Mouse (Mus musculus): ENCODE measurements at regions not wholly inside any gene's neighbourhood (a gene's known extent, or its start where the extent isn't known, plus 50 kb on each side); places are given as distances from the start of the nearest gene placed in this dataset.

GRCm38 (mm10) chr13:85720314-85720713 lies 326.4 kb downstream of the Cox7c start:
- no peaks in the 10 kb centered on the region for H3K9me3 ChIP-seq (ENCODE audit: control insufficient read depth, low read length)
- H3K4me1 ChIP-seq (ENCODE audit: control insufficient read depth, insufficient read depth, low read length): no peaks in the 10 kb centered on the region
- ATAC-seq (ENCODE audit: low FRiP score, low read depth) (no peak), DNase-seq (ENCODE audit: low spot score) (no peak)
- TF ChIP-seq POLR2A (IDR thresholded peaks at IDR 0.05; ENCODE audit: borderline replicate concordance, extremely low read depth, insufficient read depth, insufficient read length): no peak
- no peak overlapping the region for H3K4me2 ChIP-seq (replicated peaks; ENCODE audit: low read depth, low read length, severe bottlenecking)
- no peak overlapping the region for H3K4me3 ChIP-seq (replicated peaks; ENCODE audit: low read length)
- H3K27ac ChIP-seq (replicated peaks; ENCODE audit: low read depth, low read length): no peak overlapping the region
- 70% methylated on average over 3 of the region's 3 CpGs for WGBS
- H3K27me3 ChIP-seq (ENCODE audit: control insufficient read depth, insufficient read depth, low read length): no peaks in the 10 kb centered on the region
- H3K9ac ChIP-seq (ENCODE audit: low read depth, low read length, severe bottlenecking): no peak overlapping the region
- H3K36me3 ChIP-seq (ENCODE audit: control insufficient read depth, insufficient read depth, low read length): no peaks in the 10 kb centered on the region

- no peaks in the 10 kb centered on the region for H3K9me3 ChIP-seq (ENCODE audit: control insufficient read depth, low read length)
- no peaks in the 10 kb centered on the region for H3K36me3 ChIP-seq (ENCODE audit: control insufficient read depth, insufficient read depth, low read length)
- TF ChIP-seq POLR2A (IDR thresholded peaks at IDR 0.05; ENCODE audit: borderline replicate concordance, extremely low read depth, insufficient read depth, insufficient read length): no peak
- no peak overlapping the region for H3K27ac ChIP-seq (replicated peaks; ENCODE audit: low read depth, low read length)
- 73% methylated on average over 2 of the region's 2 CpGs for WGBS
- no peak for ATAC-seq (ENCODE audit: low FRiP score, low read depth)
- no peak overlapping the region for H3K4me3 ChIP-seq (replicated peaks; ENCODE audit: low read length)
- H3K4me1 ChIP-seq (ENCODE audit: control insufficient read depth, insufficient read depth, low read length): no peaks in the 10 kb centered on the region
- H3K4me2 ChIP-seq (replicated peaks; ENCODE audit: low read depth, low read length, severe bottlenecking): no peak overlapping the region
- no peak overlapping the region for H3K9ac ChIP-seq (ENCODE audit: low read depth, low read length, severe bottlenecking)
- no peak for DNase-seq (ENCODE audit: low spot score)
- H3K27me3 ChIP-seq (ENCODE audit: control insufficient read depth, insufficient read depth, low read length): no peaks in the 10 kb centered on the region
Measured at GRCm38 (mm10) chr13:85715883-85716498, 330.7 kb downstream of the Cox7c start.

GRCm38 (mm10) chr13:85692374-85692773 lies 354.3 kb downstream of the Cox7c start:
- 39% methylated on average over 1 of the region's 1 CpGs for WGBS

More at GRCm38 (mm10) chr13:85692374-85692773, 354.3 kb downstream of the Cox7c start:
- Histone ChIP-seq H3K9ac (ENCODE audit: low read depth, low read length, severe bottlenecking) (no peak overlapping the region), H3K4me2 (replicated peaks; ENCODE audit: low read depth, low read length, severe bottlenecking) (no peak overlapping the region), H3K27me3 (ENCODE audit: control insufficient read depth, insufficient read depth, low read length) (no peaks in the 10 kb centered on the region), H3K27ac (replicated peaks; ENCODE audit: low read depth, low read length) (no peak overlapping the region), H3K4me3 (replicated peaks; ENCODE audit: low read length) (no peak overlapping the region), H3K36me3 (ENCODE audit: control insufficient read depth, insufficient read depth, low read length) (no peaks in the 10 kb centered on the region), H3K4me1 (ENCODE audit: control insufficient read depth, insufficient read depth, low read length) (no peaks in the 10 kb centered on the region), H3K9me3 (ENCODE audit: control insufficient read depth, low read length) (no peaks in the 10 kb centered on the region)
- ATAC-seq (ENCODE audit: low FRiP score, low read depth) (no peak), DNase-seq (ENCODE audit: low spot score) (no peak)
- TF ChIP-seq POLR2A (IDR thresholded peaks at IDR 0.05; ENCODE audit: borderline replicate concordance, extremely low read depth, insufficient read depth, insufficient read length): no peak

Data from limb, embryonic 14.5 days (tissue).